Mouse (Mus musculus) limb, embryonic 15.5 days (tissue): ENCODE results near the gene Mfap5. TPM values are rescaled to one million over a fixed set of nuclear protein-coding genes. Genes with fewer than 3 reads are reported as not detected.
A peak's percentile ranks its signal among the peaks of the same experiment; 100 is the strongest.
"Not testable (repeated sequence)": the region's sequence is repeated elsewhere in the genome, so short reads cannot be mapped to it uniquely, and the experiment has no call there.

Experiments used
- ATAC-seq: fragments of 200-750 bp; cut with Nextera tagmentation; 2 replicates; pipeline ENCODE4 v1.8.0; 2017; ENCODE audit warnings: low read depth, moderate TSS enrichment; ENCODE audit not compliant: insufficient number of reproducible peaks, low FRiP score, low TSS enrichment
- H3K27ac ChIP-seq: fragments of 300-500 bp; sonication (generic); 2 replicates; pipeline ENCODE4 v1.5.1; 2015; ENCODE audit warnings: moderate library complexity, mild to moderate bottlenecking, inconsistent platforms
- H3K27me3 ChIP-seq: fragments of 300-500 bp; sonication (generic); 2 replicates; pipeline ENCODE4 v1.6.1; 2015; ENCODE audit warnings: inconsistent platforms
- H3K36me3 ChIP-seq: fragments of 300-500 bp; sonication (generic); 2 replicates; pipeline ENCODE4 v1.6.1; 2015; ENCODE audit warnings: inconsistent platforms
- H3K4me1 ChIP-seq: fragments of 300-500 bp; sonication (generic); 2 replicates; pipeline ENCODE4 v1.6.1; 2015; ENCODE audit warnings: inconsistent platforms
- H3K4me2 ChIP-seq: fragments of 300-500 bp; sonication (generic); 2 replicates; pipeline ENCODE4 v1.6.1; 2015; ENCODE audit warnings: mild to moderate bottlenecking, inconsistent platforms
- H3K4me3 ChIP-seq: fragments of 300-500 bp; sonication (generic); 2 replicates; pipeline ENCODE4 v1.5.1; 2015; ENCODE audit warnings: mild to moderate bottlenecking, inconsistent platforms
- H3K9ac ChIP-seq: fragments of 300-500 bp; sonication (generic); 2 replicates; pipeline ENCODE4 v1.6.1; 2015; ENCODE audit warnings: inconsistent platforms
- H3K9me3 ChIP-seq: fragments of 300-500 bp; sonication (generic); 2 replicates; pipeline ENCODE4 v1.6.1; 2016; ENCODE audit warnings: inconsistent platforms
- WGBS: fragments of 180-500 bp; shearing (Covaris S2); methylation state at CpG from one replicate; pipeline ENCODE4 v1.1.7; 2015; 5-methylcytosine and 5-hydroxymethylcytosine counted together
- polyA plus RNA-seq: library from polyadenylated mRNA; unstranded; fragments of >200 nt; fragmentation: Nextera tagmentation; extraction: Ambion mirVana; gene quantifications from 2 replicates; pipeline ENCODE4 v1.2.1, GENCODE M21; 2015

The Mfap5 gene
- polyA plus RNA-seq, 1 experiment from 2014 or later, result 63.6 TPM

- under 1% methylated on average over 16 of the region's 16 CpGs for WGBS
- peak; percentile 78; the same call in 1 of the 2 replicates for ATAC-seq
- no peaks in the 10 kb centered on the region for H3K9me3 ChIP-seq
- peaks cover 31% of the 10 kb centered on the region for H3K4me1 ChIP-seq
- H3K4me3 ChIP-seq, result peak overlapping the region; percentile 40
- H3K27me3 ChIP-seq, result no peaks in the 10 kb centered on the region; the same call in 1 of the 2 replicates
- H3K4me2 ChIP-seq, result peak overlapping the region; percentile 67
- H3K27ac ChIP-seq, result peak overlapping the region; percentile 63
- H3K9ac ChIP-seq, result peak overlapping the region; percentile 23
- no peaks in the 10 kb centered on the region for H3K36me3 ChIP-seq
These were observed 14.1 kb upstream of the Mfap5 start for GRCm38 (mm10) chr6:122491557-122491956.

GRCm38 (mm10) chr6:122492479-122492878 is 13.2 kb upstream of the Mfap5 start:
- no peak overlapping the region for H3K4me2 ChIP-seq
- ATAC-seq, result no peak

GRCm38 (mm10) chr6:122493799-122494472 is 11.7 kb upstream of the Mfap5 start:
- H3K27me3 ChIP-seq, result no peaks in the 10 kb centered on the region
- H3K27ac ChIP-seq, result no peak overlapping the region
- no peak overlapping the region for H3K4me2 ChIP-seq
- H3K36me3 ChIP-seq, result no peaks in the 10 kb centered on the region
- H3K9ac ChIP-seq, result no peak overlapping the region
- H3K9me3 ChIP-seq, result no peaks in the 10 kb centered on the region
- 59% methylated on average over 6 of the region's 6 CpGs for WGBS
- no peak for ATAC-seq
- no peak overlapping the region for H3K4me3 ChIP-seq
- peaks cover 31% of the 10 kb centered on the region for H3K4me1 ChIP-seq

More at GRCm38 (mm10) chr6:122492479-122492878, 13.2 kb upstream of the Mfap5 start:
- H3K4me3 ChIP-seq, result no peak overlapping the region
- no peak overlapping the region for H3K27ac ChIP-seq
- H3K9ac ChIP-seq, result no peak overlapping the region
- 36% methylated on average over 6 of the region's 6 CpGs for WGBS
- peaks cover 31% of the 10 kb centered on the region for H3K4me1 ChIP-seq
- no peaks in the 10 kb centered on the region for H3K9me3 ChIP-seq
- H3K36me3 ChIP-seq, result no peaks in the 10 kb centered on the region
- H3K27me3 ChIP-seq, result no peaks in the 10 kb centered on the region; the same call in 1 of the 2 replicates

GRCm38 (mm10) chr6:122495082-122495881 is 10.4 kb upstream of the Mfap5 start:
- no peak overlapping the region for H3K9ac ChIP-seq
- H3K4me3 ChIP-seq, result no peak overlapping the region; the same call in 1 of the 2 replicates
- H3K4me2 ChIP-seq, result peak overlapping the region; percentile 45
- H3K27me3 ChIP-seq, result no peaks in the 10 kb centered on the region
- H3K4me1 ChIP-seq, result peaks cover 31% of the 10 kb centered on the region
- H3K9me3 ChIP-seq, result no peaks in the 10 kb centered on the region
- peak overlapping the region; percentile 82 for H3K27ac ChIP-seq
- 6% methylated on average over 21 of the region's 21 CpGs for WGBS
- peak; percentile 45 for ATAC-seq
- no peaks in the 10 kb centered on the region for H3K36me3 ChIP-seq

- 35% methylated on average over 5 of the region's 5 CpGs for WGBS
- no peak for ATAC-seq
- no peak overlapping the region for H3K9ac ChIP-seq
- peak overlapping the region; percentile 82; the same call in 1 of the 2 replicates for H3K27ac ChIP-seq
- no peaks in the 10 kb centered on the region for H3K27me3 ChIP-seq
- H3K9me3 ChIP-seq, result no peaks in the 10 kb centered on the region
- H3K36me3 ChIP-seq, result no peaks in the 10 kb centered on the region
- no peak overlapping the region for H3K4me3 ChIP-seq
- H3K4me2 ChIP-seq, result no peak overlapping the region
- peaks cover 25% of the 10 kb centered on the region for H3K4me1 ChIP-seq
These were observed 9.1 kb upstream of the Mfap5 start for GRCm38 (mm10) chr6:122496501-122496900.

GRCm38 (mm10) chr6:122498661-122499060 is 7.0 kb upstream of the Mfap5 start, which contains the start of gene Rimklb:
TSS of gene Rimklb (minus strand) at chr6:122498761.
- no peak within 1 kb of the TSS for H3K4me3 ChIP-seq
- 71% methylated on average over 5 of the region's 5 CpGs for WGBS
- H3K4me2 ChIP-seq, result no peak within 1 kb of the TSS
- H3K9ac ChIP-seq, result no peak within 1 kb of the TSS
- ATAC-seq, result no peak
- no peaks in the 10 kb centered on the region for H3K9me3 ChIP-seq
- H3K36me3 ChIP-seq, result no peaks in the 10 kb centered on the region
- no peak within 1 kb of the TSS for H3K27ac ChIP-seq
- no peaks in the 10 kb centered on the region for H3K27me3 ChIP-seq
- peaks cover 17% of the 10 kb centered on the region for H3K4me1 ChIP-seq

- no peaks in the 10 kb centered on the region for H3K27me3 ChIP-seq
- H3K9me3 ChIP-seq, result no peaks in the 10 kb centered on the region
- peaks cover 8% of the 10 kb centered on the region; the same call in 1 of the 2 replicates for H3K4me1 ChIP-seq
- no peak overlapping the region for H3K4me3 ChIP-seq
- no peaks in the 10 kb centered on the region for H3K36me3 ChIP-seq
- no peak overlapping the region for H3K4me2 ChIP-seq
- 41% methylated on average over 4 of the region's 4 CpGs for WGBS
- H3K9ac ChIP-seq, result no peak overlapping the region
- H3K27ac ChIP-seq, result no peak overlapping the region
- no peak for ATAC-seq
These were observed 604 bp upstream of the Mfap5 start for GRCm38 (mm10) chr6:122505041-122505440.

GRCm38 (mm10) chr6:122508494-122508893 is 2.8 kb downstream of the Mfap5 start:
- ATAC-seq, result no peak
- Histone ChIP-seq H3K27ac (0 out of 2 replicates have a peak overlapping the region, but pooled peaks have one; percentile 38), H3K4me2 (no peak overlapping the region), H3K4me3 (no peak overlapping the region), H3K27me3 (no peaks in the 10 kb centered on the region), H3K9ac (no peak overlapping the region), H3K9me3 (no peaks in the 10 kb centered on the region), H3K4me1 (peaks cover 8% of the 10 kb centered on the region; the same call in 1 of the 2 replicates), H3K36me3 (no peaks in the 10 kb centered on the region)
- WGBS, result 45% methylated on average over 8 of the region's 8 CpGs

GRCm38 (mm10) chr6:122512914-122513878 is 7.6 kb downstream of the Mfap5 start:
- 58% methylated on average over 12 of the region's 12 CpGs for WGBS
- no peak overlapping the region for H3K4me3 ChIP-seq
- no peaks in the 10 kb centered on the region for H3K9me3 ChIP-seq
- no peak overlapping the region for H3K9ac ChIP-seq
- H3K4me2 ChIP-seq, result no peak overlapping the region
- no peaks in the 10 kb centered on the region for H3K27me3 ChIP-seq
- no peak overlapping the region for H3K27ac ChIP-seq
- H3K4me1 ChIP-seq, result peaks cover 8% of the 10 kb centered on the region; the same call in 1 of the 2 replicates
- H3K36me3 ChIP-seq, result no peaks in the 10 kb centered on the region
- 0 out of 2 replicates have a peak, but pooled peaks have one; percentile 28 for ATAC-seq

GRCm38 (mm10) chr6:122514312-122514711 is 8.7 kb downstream of the Mfap5 start:
- WGBS, result 73% methylated on average over 3 of the region's 3 CpGs
- H3K4me2 ChIP-seq, result no peak overlapping the region
- H3K9me3 ChIP-seq, result no peaks in the 10 kb centered on the region
- H3K27ac ChIP-seq, result no peak overlapping the region
- no peaks in the 10 kb centered on the region for H3K36me3 ChIP-seq
- H3K4me1 ChIP-seq, result no peaks in the 10 kb centered on the region
- no peak for ATAC-seq
- H3K4me3 ChIP-seq, result no peak overlapping the region
- H3K27me3 ChIP-seq, result no peaks in the 10 kb centered on the region
- H3K9ac ChIP-seq, result no peak overlapping the region

- H3K27ac ChIP-seq, H3K27me3 ChIP-seq, H3K4me2 ChIP-seq, H3K9me3 ChIP-seq, H3K9ac ChIP-seq, H3K4me3 ChIP-seq, ATAC-seq, H3K4me1 ChIP-seq, H3K36me3 ChIP-seq: not testable (repeated sequence)
- 90% methylated on average over 2 of the region's 2 CpGs for WGBS
These were observed 10.1 kb downstream of the Mfap5 start for GRCm38 (mm10) chr6:122515762-122516161.
